Comparison of ENCODE assay signal across 31 mouse cellular contexts in the genomic region with DNA sequence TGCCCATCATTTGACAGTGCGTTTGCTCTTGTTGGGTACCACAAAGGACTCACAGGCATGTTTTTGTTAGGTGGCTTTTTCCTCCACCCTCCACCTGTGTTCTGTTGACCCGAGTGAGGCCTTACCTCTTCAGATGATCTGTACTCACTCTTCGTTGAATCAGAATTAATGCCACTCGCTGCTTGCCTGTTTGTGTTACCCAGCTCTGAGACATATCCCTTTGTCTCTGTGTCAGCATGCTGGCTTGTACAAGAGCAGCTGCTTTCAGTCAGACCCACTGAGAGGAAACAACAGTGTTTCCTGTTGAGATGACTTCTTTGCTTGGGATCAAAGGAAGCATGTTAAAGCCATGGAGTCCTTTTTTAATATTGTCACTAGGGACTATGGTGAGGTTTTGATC.
DNase-seq lines count a peak whose midpoint lies in the region; ATAC-seq lines count a peak whose summit lies in the region.
"Had no signal": no experiment of that assay in that cellular context is flagged by ENCODE, and none has a peak within 500 bp of the region (broad histone marks: within the 10 kb centered on the region; RNA-seq: fewer than 3 reads in every experiment).

No protein-coding gene starts in this region.

- DNase-seq in kidney, postnatal 10 days = peak; percentile 6
- no peak for DNase-seq in kidney, postnatal 36 days
- DNase-seq in midbrain, embryonic 11.5 days (ENCODE audit: low spot score, missing footprints) = no peak
- no peak for DNase-seq in frontal cortex, postnatal 25 days (ENCODE audit: low spot score in 2 of 2)
- DNase-seq: adrenal gland, postnatal 10 days; adrenal gland, postnatal 36 days; B cell, adult 2 months; cerebellum, adult 11 months; cerebellum, adult 2 months; cerebellum, adult 9-11 months; cerebellum, postnatal 25 days; gastrocnemius, postnatal 25 days; heart, adult 18-20 months; heart, postnatal 10 days; heart, postnatal 4 days; kidney, adult 11 months had no signal

- no peak overlapping the region for H3K27ac ChIP-seq in forebrain, embryonic 13.5 days
- no peak overlapping the region for H3K27ac ChIP-seq in forebrain, embryonic 12.5 days
- H3K27ac ChIP-seq in midbrain, embryonic 15.5 days = no peak overlapping the region
- H3K27ac ChIP-seq in midbrain, embryonic 11.5 days (ENCODE audit: low read depth, low read length) = no peak overlapping the region
- no peak overlapping the region for H3K27ac ChIP-seq in forebrain, embryonic 15.5 days (replicated peaks)
- H3K27ac ChIP-seq: embryonic facial prominence, embryonic 10.5 days; embryonic facial prominence, embryonic 13.5 days; heart, embryonic 15.5 days; hindbrain, embryonic 12.5 days; hindbrain, embryonic 15.5 days; intestine, embryonic 15.5 days had no signal

- no peaks in the 10 kb centered on the region for H3K9me3 ChIP-seq in forebrain, embryonic 13.5 days (replicated peaks)
- H3K9me3 ChIP-seq in forebrain, embryonic 12.5 days = no peaks in the 10 kb centered on the region
- H3K9me3 ChIP-seq in midbrain, embryonic 15.5 days = no peaks in the 10 kb centered on the region
- H3K9me3 ChIP-seq in midbrain, embryonic 11.5 days (ENCODE audit: control insufficient read depth, low read length) = no peaks in the 10 kb centered on the region
- H3K9me3 ChIP-seq in forebrain, embryonic 15.5 days = no peaks in the 10 kb centered on the region
- H3K9me3 ChIP-seq: embryonic facial prominence, embryonic 10.5 days; embryonic facial prominence, embryonic 13.5 days; G1E; heart, embryonic 15.5 days; hindbrain, embryonic 12.5 days; hindbrain, embryonic 15.5 days; intestine, embryonic 15.5 days had no signal

- WGBS in forebrain, embryonic 13.5 days = 35% methylated on average over 4 of the region's 4 CpGs
- 34% methylated on average over 4 of the region's 4 CpGs for WGBS in forebrain, embryonic 12.5 days
- 39% methylated on average over 4 of the region's 4 CpGs for WGBS in midbrain, embryonic 15.5 days
- 45% methylated on average over 4 of the region's 4 CpGs for WGBS in midbrain, embryonic 11.5 days
- 42% methylated on average over 4 of the region's 4 CpGs for WGBS in forebrain, embryonic 15.5 days

- H3K4me2 ChIP-seq in forebrain, embryonic 13.5 days = no peak overlapping the region
- H3K4me2 ChIP-seq in forebrain, embryonic 12.5 days = no peak overlapping the region
- no peak overlapping the region for H3K4me2 ChIP-seq in midbrain, embryonic 15.5 days
- no peak overlapping the region for H3K4me2 ChIP-seq in midbrain, embryonic 11.5 days
- H3K4me2 ChIP-seq in forebrain, embryonic 15.5 days (replicated peaks) = no peak overlapping the region
- H3K4me2 ChIP-seq: embryonic facial prominence, embryonic 13.5 days; heart, embryonic 12.5 days; heart, embryonic 15.5 days; hindbrain, embryonic 12.5 days; hindbrain, embryonic 15.5 days; intestine, embryonic 15.5 days had no signal

- no peaks in the 10 kb centered on the region for H3K36me3 ChIP-seq in forebrain, embryonic 13.5 days (ENCODE audit: poor library complexity, severe bottlenecking)
- no peaks in the 10 kb centered on the region for H3K36me3 ChIP-seq in forebrain, embryonic 12.5 days (replicated peaks)
- no peaks in the 10 kb centered on the region for H3K36me3 ChIP-seq in midbrain, embryonic 15.5 days (replicated peaks)
- no peaks in the 10 kb centered on the region for H3K36me3 ChIP-seq in midbrain, embryonic 11.5 days (ENCODE audit: control insufficient read depth, insufficient read depth, low read length)
- no peaks in the 10 kb centered on the region for H3K36me3 ChIP-seq in forebrain, embryonic 15.5 days
- H3K36me3 ChIP-seq: embryonic facial prominence, embryonic 10.5 days; embryonic facial prominence, embryonic 13.5 days; G1E; heart, embryonic 12.5 days; heart, embryonic 15.5 days; hindbrain, embryonic 12.5 days; hindbrain, embryonic 15.5 days; intestine, embryonic 15.5 days had no signal

- no peaks in the 10 kb centered on the region for H3K4me1 ChIP-seq in forebrain, embryonic 13.5 days
- no peaks in the 10 kb centered on the region for H3K4me1 ChIP-seq in forebrain, embryonic 12.5 days
- no peaks in the 10 kb centered on the region for H3K4me1 ChIP-seq in midbrain, embryonic 15.5 days
- no peaks in the 10 kb centered on the region for H3K4me1 ChIP-seq in midbrain, embryonic 11.5 days (ENCODE audit: control insufficient read depth, insufficient read depth, low read length)
- no peaks in the 10 kb centered on the region for H3K4me1 ChIP-seq in forebrain, embryonic 15.5 days
- H3K4me1 ChIP-seq: embryonic facial prominence, embryonic 10.5 days; embryonic facial prominence, embryonic 13.5 days; heart, embryonic 12.5 days; heart, embryonic 15.5 days; hindbrain, embryonic 12.5 days; hindbrain, embryonic 15.5 days; intestine, embryonic 15.5 days had no signal

- H3K27me3 ChIP-seq in forebrain, embryonic 13.5 days = no peaks in the 10 kb centered on the region
- no peaks in the 10 kb centered on the region for H3K27me3 ChIP-seq in forebrain, embryonic 12.5 days
- no peaks in the 10 kb centered on the region for H3K27me3 ChIP-seq in midbrain, embryonic 15.5 days (replicated peaks)
- no peaks in the 10 kb centered on the region for H3K27me3 ChIP-seq in midbrain, embryonic 11.5 days (ENCODE audit: control insufficient read depth, insufficient read depth, low read length)
- no peaks in the 10 kb centered on the region for H3K27me3 ChIP-seq in forebrain, embryonic 15.5 days
- H3K27me3 ChIP-seq: CH12.LX; embryonic facial prominence, embryonic 13.5 days; heart, embryonic 12.5 days; heart, embryonic 15.5 days; hindbrain, embryonic 12.5 days; hindbrain, embryonic 15.5 days; intestine, embryonic 15.5 days; Patski had no signal

- H3K4me3 ChIP-seq in forebrain, embryonic 13.5 days = no peak overlapping the region
- no peak overlapping the region for H3K4me3 ChIP-seq in forebrain, embryonic 12.5 days (replicated peaks)
- H3K4me3 ChIP-seq in midbrain, embryonic 15.5 days = no peak overlapping the region
- H3K4me3 ChIP-seq in midbrain, embryonic 11.5 days (ENCODE audit: low read depth, low read length) = no peak overlapping the region
- H3K4me3 ChIP-seq in forebrain, embryonic 15.5 days = no peak overlapping the region
- H3K4me3 ChIP-seq: embryonic facial prominence, embryonic 10.5 days; embryonic facial prominence, embryonic 13.5 days; erythroblast, embryonic 14.5 days; heart, embryonic 12.5 days; heart, embryonic 15.5 days; hindbrain, embryonic 12.5 days; hindbrain, embryonic 15.5 days; intestine, embryonic 15.5 days had no signal

- ATAC-seq in forebrain, embryonic 13.5 days = peak; percentile 75
- ATAC-seq in forebrain, embryonic 12.5 days (ENCODE audit: low FRiP score) = no peak
- ATAC-seq in midbrain, embryonic 15.5 days (replicated peaks) = peak; percentile 78
- no peak for ATAC-seq in midbrain, embryonic 11.5 days (ENCODE audit: low FRiP score)
- peak; percentile 41; the same call in 1 of the 2 replicates for ATAC-seq in forebrain, embryonic 15.5 days (replicated peaks)
- ATAC-seq: intestine, embryonic 15.5 days; Patski had no signal

- no peak overlapping the region for H3K9ac ChIP-seq in forebrain, embryonic 13.5 days
- no peak overlapping the region for H3K9ac ChIP-seq in forebrain, embryonic 12.5 days
- H3K9ac ChIP-seq in midbrain, embryonic 15.5 days = no peak overlapping the region
- H3K9ac ChIP-seq in midbrain, embryonic 11.5 days (ENCODE audit: low read length) = no peak overlapping the region
- no peak overlapping the region for H3K9ac ChIP-seq in forebrain, embryonic 15.5 days (replicated peaks)
- H3K9ac ChIP-seq: embryonic facial prominence, embryonic 13.5 days; heart, embryonic 12.5 days; heart, embryonic 15.5 days; hindbrain, embryonic 12.5 days; hindbrain, embryonic 15.5 days; intestine, embryonic 15.5 days had no signal

Comparison
In these comparisons a context has a peak if more than half of its experiments do, and no peak if none do; other contexts are left out.
1. ATAC-seq: peak in forebrain, embryonic 13.5 days (single experiment), midbrain, embryonic 15.5 days (single experiment) and forebrain, embryonic 15.5 days (single experiment); none in forebrain, embryonic 12.5 days (single experiment) and midbrain, embryonic 11.5 days (single experiment).